8 mouse cellular contexts compared by ENCODE assay signal in the genomic region with DNA sequence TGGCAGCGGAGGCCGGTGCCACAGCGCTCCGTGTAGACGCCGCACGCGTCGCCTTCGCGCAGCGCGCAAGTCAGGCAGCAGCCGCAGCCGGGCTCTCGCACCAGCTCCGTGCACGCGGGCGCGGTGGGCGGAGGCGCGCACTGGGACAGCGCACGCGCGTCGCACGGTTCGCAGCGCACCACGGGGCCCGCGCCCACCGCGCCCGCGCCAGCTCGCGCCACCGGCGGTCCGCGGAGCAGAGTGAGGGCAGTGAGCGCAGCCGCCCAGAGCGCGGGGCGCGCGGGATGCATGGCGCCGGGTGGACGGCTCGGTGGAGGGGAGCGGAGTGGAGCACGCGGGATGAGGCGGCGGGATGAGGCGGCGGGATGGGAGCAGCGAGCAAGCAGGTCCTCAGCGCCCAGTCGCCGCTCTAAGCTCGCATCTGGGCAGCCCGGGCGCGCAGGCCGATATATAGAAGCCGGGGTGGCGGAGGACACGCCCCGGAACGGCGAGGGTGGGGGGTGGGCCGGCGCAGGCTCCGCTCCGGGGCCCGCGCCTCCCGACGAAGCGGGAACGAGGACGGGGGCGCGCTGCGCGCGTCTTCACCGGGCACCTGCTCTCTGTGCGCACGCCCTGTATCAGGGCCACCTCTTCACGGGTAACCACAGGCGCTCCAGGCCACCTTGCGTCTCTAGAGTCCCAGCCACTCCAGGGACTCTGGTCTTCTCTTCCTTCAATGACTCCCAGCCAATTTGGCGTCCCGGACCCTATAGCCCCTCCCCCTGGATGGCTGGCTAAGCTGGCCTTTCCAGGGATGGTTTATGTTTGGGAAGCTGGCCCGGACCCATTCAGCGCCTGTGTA. TPM values are rescaled to one million over a fixed set of nuclear protein-coding genes. Genes with fewer than 3 reads are reported as not detected.
A peak's percentile ranks its signal among the peaks of the same experiment; 100 is the strongest.
DNase-seq lines count a peak whose midpoint lies in the region; ATAC-seq and TF ChIP-seq lines count a peak whose summit lies in the region.

Gene Igfbp3, minus strand, starts transcription at position 423 of the 841 bp plus-strand sequence.

- H3K9ac ChIP-seq in ES-E14 (ENCODE audit: insufficient read depth, low read depth, low read length, poor library complexity, severe bottlenecking): peak within 1 kb of the TSS; percentile 85
- H3K9ac ChIP-seq in forebrain, embryonic 12.5 days: peak within 1 kb of the TSS; percentile 66
- peak within 1 kb of the TSS; percentile 65 for H3K9ac ChIP-seq in heart, embryonic 14.5 days (ENCODE audit: low read length)
- no peak within 1 kb of the TSS for H3K9ac ChIP-seq in liver, embryonic 14.5 days (replicated peaks)

- ATAC-seq in forebrain, embryonic 12.5 days (ENCODE audit: low FRiP score): peak; percentile 87
- ATAC-seq in heart, embryonic 14.5 days (ENCODE audit: insufficient number of reproducible peaks, insufficient read depth, low FRiP score, low read depth): peak; percentile 63
- ATAC-seq in liver, embryonic 14.5 days (ENCODE audit: insufficient read depth): 0 out of 2 replicates have a peak, but pooled peaks have one; percentile 15

- H3K9me3 ChIP-seq in ES-E14 (ENCODE audit: control insufficient read depth, insufficient read depth, low read depth, low read length): no peaks in the 10 kb centered on the region
- H3K9me3 ChIP-seq in forebrain, embryonic 12.5 days: no peaks in the 10 kb centered on the region
- no peaks in the 10 kb centered on the region for H3K9me3 ChIP-seq in heart, embryonic 14.5 days (ENCODE audit: control insufficient read depth, low read length)
- H3K9me3 ChIP-seq in liver, embryonic 14.5 days (ENCODE audit: control insufficient read depth, low read length): no peaks in the 10 kb centered on the region

- TF ChIP-seq CTCF in liver, embryonic 14.5 days (IDR thresholded peaks at IDR 0.05; ENCODE audit: low read depth): no peak

- in situ Hi-C loops in ES-E14 (cut with MboI; ENCODE audit: low sequenced_read_pairs in 2 of 2, unreplicated experiment in 2 of 2): loop anchor here (10.0 to 25.0 kb wide), 2 partner anchors 1031 to 1174 kb away; no protein-coding TSS in a partner anchor

- peaks cover 8% of the 10 kb centered on the region for H3K36me3 ChIP-seq in ES-E14 (ENCODE audit: control insufficient read depth, insufficient read depth, low read length, poor library complexity, severe bottlenecking)
- no peaks in the 10 kb centered on the region for H3K36me3 ChIP-seq in forebrain, embryonic 12.5 days (replicated peaks)
- no peaks in the 10 kb centered on the region for H3K36me3 ChIP-seq in heart, embryonic 14.5 days (ENCODE audit: control insufficient read depth, insufficient read depth, low read length)
- H3K36me3 ChIP-seq in liver, embryonic 14.5 days (replicated peaks; ENCODE audit: control insufficient read depth, insufficient read depth, low read depth): no peaks in the 10 kb centered on the region

- peak within 1 kb of the TSS; percentile 90 for H3K4me2 ChIP-seq in forebrain, embryonic 12.5 days
- peak within 1 kb of the TSS; percentile 97 for H3K4me2 ChIP-seq in heart, embryonic 14.5 days (ENCODE audit: low read length)
- H3K4me2 ChIP-seq in liver, embryonic 14.5 days (ENCODE audit: low read depth): peak within 1 kb of the TSS; percentile 21

- no peak within 1 kb of the TSS; the same call in 1 of the 2 replicates for H3K27ac ChIP-seq in ES-E14 (ENCODE audit: insufficient read depth, low read depth, low read length, poor library complexity, severe bottlenecking)
- H3K27ac ChIP-seq in forebrain, embryonic 12.5 days: 0 out of 2 replicates have a peak within 1 kb of the TSS, but pooled peaks have one; percentile 56
- no peak within 1 kb of the TSS for H3K27ac ChIP-seq in heart, embryonic 14.5 days (replicated peaks in 1 of 2; ENCODE audit: control insufficient read depth in 1 of 2, insufficient read depth in 1 of 2, low read depth in 2 of 2, low read length in 2 of 2)
- H3K27ac ChIP-seq in liver, embryonic 14.5 days: no peak within 1 kb of the TSS

- DNase-seq in ES-E14 (ENCODE audit: low read depth, low spot score): peak; percentile 45
- peak; percentile 52 to 68 for DNase-seq in adrenal gland, postnatal 36 days
- DNase-seq in large intestine, adult 2 months (ENCODE audit: low read depth, low spot score): no peak
- no peak for DNase-seq in liver, embryonic 14.5 days (ENCODE audit: low read depth in 3 of 3, low spot score in 3 of 3)
- DNase-seq in right cerebral cortex, adult 18-20 months: peak; percentile 88
- no peak for DNase-seq in B cell, adult 2 months

- no peak for TF ChIP-seq EP300 in liver, embryonic 14.5 days (IDR thresholded peaks at IDR 0.05; ENCODE audit: low read depth)

- peak within 1 kb of the TSS; percentile 56 to 81 for H3K4me3 ChIP-seq in ES-E14 (ENCODE audit: insufficient read depth in 1 of 2, low read depth in 1 of 2, low read length in 2 of 2, poor library complexity in 1 of 2, severe bottlenecking in 1 of 2)
- H3K4me3 ChIP-seq in forebrain, embryonic 12.5 days (replicated peaks): peak within 1 kb of the TSS; percentile 68
- peak within 1 kb of the TSS; percentile 65 to 68 for H3K4me3 ChIP-seq in heart, embryonic 14.5 days (ENCODE audit: control insufficient read depth in 1 of 2, insufficient read depth in 1 of 2, low read depth in 1 of 2, low read length in 2 of 2)
- peak within 1 kb of the TSS; percentile 24 to 33 for H3K4me3 ChIP-seq in liver, embryonic 14.5 days (ENCODE audit: insufficient read depth in 1 of 2, low read depth in 2 of 2, low read length in 2 of 2)

- under 1% methylated on average over 97 of the region's 104 CpGs for WGBS in forebrain, embryonic 12.5 days
- under 1% methylated on average over 97 of the region's 104 CpGs for WGBS in heart, embryonic 14.5 days
- WGBS in large intestine, adult 2 months: 2% methylated on average over 104 of the region's 104 CpGs
- 1% methylated on average over 102 of the region's 104 CpGs for WGBS in liver, embryonic 14.5 days (ENCODE audit: insufficient replicate concordance)

- peaks cover 43% of the 10 kb centered on the region for H3K27me3 ChIP-seq in forebrain, embryonic 12.5 days
- H3K27me3 ChIP-seq in heart, embryonic 14.5 days (ENCODE audit: control insufficient read depth, insufficient read depth, low read length): peaks cover 41% of the 10 kb centered on the region
- peaks cover 34% of the 10 kb centered on the region for H3K27me3 ChIP-seq in liver, embryonic 14.5 days (ENCODE audit: control insufficient read depth, insufficient read depth, low read length)

- no peaks in the 10 kb centered on the region; a peak in 1 of 4 replicates for H3K4me1 ChIP-seq in ES-E14 (ENCODE audit: control insufficient read depth in 2 of 2, insufficient read depth in 2 of 2, low read length in 2 of 2, poor library complexity in 1 of 2)
- H3K4me1 ChIP-seq in forebrain, embryonic 12.5 days: peaks cover 28% of the 10 kb centered on the region
- peaks cover 5 to 23% of the 10 kb centered on the region in 2 experiments; a peak in 3 of 4 replicates for H3K4me1 ChIP-seq in heart, embryonic 14.5 days (ENCODE audit: control insufficient read depth in 2 of 2, insufficient read depth in 2 of 2, low read length in 2 of 2)
- H3K4me1 ChIP-seq in liver, embryonic 14.5 days (replicated peaks; ENCODE audit: control insufficient read depth in 2 of 2, insufficient read depth in 2 of 2, low read length in 1 of 2): no peaks in the 10 kb centered on the region

TF ChIP-seq in ES-E14, 5 proteins besides CTCF, POLR2A, EP300 and RAD21:
- TF ChIP-seq ZNF384 (IDR thresholded peaks at IDR 0.05; ENCODE audit: low read depth, low read length): no peak
- TF ChIP-seq MAFK (IDR thresholded peaks at IDR 0.05; ENCODE audit: insufficient read depth, low read depth, low read length): no peak
- TF ChIP-seq CHD2 (IDR thresholded peaks at IDR 0.05; ENCODE audit: low read depth, low read length): no peak

RNA-seq across cellular contexts. Expression of gene Igfbp3, which starts in this region (rescaled TPM):
- 53.5 and 55.7 TPM in 2 replicates for total RNA-seq in ES-E14 (2012; rRNA removed)
- 10 to 100 TPM; 58.6 to 75.0 TPM for total RNA-seq in adrenal gland, postnatal 36 days (2021)
- polyA plus RNA-seq in forebrain, embryonic 12.5 days (2016; fragmentation: Nextera tagmentation; extraction: Ambion mirVana): 14.2 and 14.7 TPM in 2 replicates
- 42.1 and 54.0 TPM in 2 replicates for polyA plus RNA-seq in heart, embryonic 14.5 days (2014; fragmentation: Nextera tagmentation; extraction: Ambion mirVana)
- 21.0 and 31.8 TPM in 2 replicates for polyA plus RNA-seq in large intestine, adult 2 months (2012; rRNA removed)
- 13.7 and 21.4 TPM in 2 replicates for polyA plus RNA-seq in liver, embryonic 14.5 days (2012; rRNA removed)
- 19.0 and 21.5 TPM in 2 replicates for polyA plus RNA-seq in liver, embryonic 14.5 days (2014; fragmentation: Nextera tagmentation; extraction: Ambion mirVana)

Comparison
In these comparisons a context has a peak if more than half of its experiments do, and no peak if none do; other contexts are left out.
1. DNase-seq: peak in ES-E14 (single experiment), adrenal gland, postnatal 36 days (2 of 2) and right cerebral cortex, adult 18-20 months (single experiment); none in large intestine, adult 2 months (single experiment), liver, embryonic 14.5 days (0 of 3) and B cell, adult 2 months (0 of 2).
2. ATAC-seq: peak in every context shown above with its lines; median percentile 87 in forebrain, embryonic 12.5 days; 63 in heart, embryonic 14.5 days; 15 in liver, embryonic 14.5 days.
3. H3K4me2 ChIP-seq: peak in every context shown above with its lines; median percentile 97 in heart, embryonic 14.5 days; 90 in forebrain, embryonic 12.5 days; 21 in liver, embryonic 14.5 days.
4. Peak in every context shown above with its lines, with median percentiles within 50 percentile points of each other: H3K4me3 ChIP-seq.